Mouse (Mus musculus) midbrain, postnatal 0 days (tissue): Measurements from ENCODE around the gene Ppara. TPM values are rescaled to one million over a fixed set of nuclear protein-coding genes. Genes with fewer than 3 reads are reported as not detected.

Experiments used
- ATAC-seq: fragments of 200-750 bp; cut with Nextera tagmentation; 2 replicates; pipeline ENCODE4 v1.8.0; 2017; ENCODE audit warnings: moderate number of reproducible peaks, mild to moderate bottlenecking, moderate TSS enrichment, moderate library complexity; ENCODE audit not compliant: low FRiP score
- DNase-seq: peaks from one replicate; pipeline ENCODE4 v3.0.0-alpha.2; 2015; ENCODE audit warnings: low spot score
- H3K27ac ChIP-seq: fragments of 300-500 bp; sonication (generic); 2 replicates; pipeline ENCODE4 v1.5.1; 2014; ENCODE audit warnings: low read depth, mild to moderate bottlenecking, low read length, mixed read lengths
- H3K27me3 ChIP-seq: fragments of 300-500 bp; sonication (generic); 2 replicates; pipeline ENCODE4 v1.6.1; 2014; ENCODE audit warnings: low read length, control low read depth, mixed read lengths; ENCODE audit not compliant: insufficient read depth
- H3K36me3 ChIP-seq: fragments of 300-500 bp; sonication (generic); 2 replicates; pipeline ENCODE4 v1.6.1; 2014; ENCODE audit warnings: low read length, control low read depth, mixed read lengths; ENCODE audit not compliant: insufficient read depth
- H3K4me1 ChIP-seq: fragments of 300-500 bp; sonication (generic); 2 replicates; pipeline ENCODE4 v1.6.1; 2014; ENCODE audit warnings: mild to moderate bottlenecking, control low read depth, antibody characterized with exemption, low read length, mixed read lengths; ENCODE audit not compliant: insufficient read depth
- H3K4me2 ChIP-seq: fragments of 300-500 bp; sonication (generic); 2 replicates; pipeline ENCODE4 v1.6.1; 2014; ENCODE audit warnings: low read depth, mild to moderate bottlenecking, low read length, mixed read lengths; ENCODE audit not compliant: poor library complexity, severe bottlenecking
- H3K4me3 ChIP-seq: fragments of 300-500 bp; sonication (generic); 2 replicates; pipeline ENCODE4 v1.5.1; 2014; ENCODE audit warnings: low read depth, mild to moderate bottlenecking, low read length, moderate library complexity
- H3K9ac ChIP-seq: fragments of 300-500 bp; sonication (generic); replicated peaks from 2 replicates; pipeline ENCODE4 v1.6.1; 2014; ENCODE audit warnings: mild to moderate bottlenecking, low read length, moderate library complexity, mixed read lengths; ENCODE audit not compliant: poor library complexity, severe bottlenecking
- H3K9me3 ChIP-seq: fragments of 300-500 bp; sonication (generic); 2 replicates; pipeline ENCODE4 v1.6.1; 2016; ENCODE audit warnings: low read length, control low read depth
- CTCF ChIP-seq: IDR thresholded peaks from 2 replicates; pipeline ENCODE4 v1.5.1; 2016; ENCODE audit warnings: antibody characterized with exemption, mild to moderate bottlenecking
- WGBS: fragments of 180-500 bp; shearing (Covaris S2); extraction: QIAGEN DNeasy Blood & Tissue Kit; methylation state at CpG from one replicate; pipeline ENCODE4 v1.1.7; 2014; 5-methylcytosine and 5-hydroxymethylcytosine counted together
- polyA plus RNA-seq: library from polyadenylated mRNA; unstranded; fragments of >200 nt; fragmentation: Nextera tagmentation; extraction: Ambion mirVana; gene quantifications from 2 replicates; pipeline ENCODE4 v1.2.1, GENCODE M21; 2015
- total RNA-seq: library from RNA; depleted of rRNA; stranded (reverse); fragments of >200 nt; gene quantifications from 2 replicates; pipeline ENCODE4 v1.2.3, GENCODE M21; 2014

The Ppara gene
- total and polyA plus RNA-seq, 2 experiments from 2014 or later, result 0.86 to 1.6 TPM

- no peak overlapping the region for H3K27ac ChIP-seq
Measured at GRCm38 (mm10) chr15:85690058-85690457, 44.7 kb upstream of the Ppara start.

GRCm38 (mm10) chr15:85690875-85691274, 43.9 kb upstream of the Ppara start:
- H3K27me3 ChIP-seq, result no peaks in the 10 kb centered on the region
- H3K4me2 ChIP-seq, result no peak overlapping the region
- H3K9ac ChIP-seq, result no peak overlapping the region
- H3K9me3 ChIP-seq, result no peaks in the 10 kb centered on the region
- no peak for TF ChIP-seq CTCF
- ATAC-seq, result no peak
- no peak overlapping the region for H3K4me3 ChIP-seq
- H3K27ac ChIP-seq, result no peak overlapping the region
- WGBS, result 85% methylated on average over 5 of the region's 5 CpGs
- DNase-seq, result no peak
- peaks cover 49% of the 10 kb centered on the region for H3K36me3 ChIP-seq
- no peaks in the 10 kb centered on the region; the same call in 1 of the 2 replicates for H3K4me1 ChIP-seq

More at GRCm38 (mm10) chr15:85690058-85690457, 44.7 kb upstream of the Ppara start:
- Histone ChIP-seq H3K36me3 (peaks cover 46% of the 10 kb centered on the region), H3K4me2 (no peak overlapping the region), H3K9me3 (no peaks in the 10 kb centered on the region), H3K4me1 (no peaks in the 10 kb centered on the region; the same call in 1 of the 2 replicates), H3K9ac (no peak overlapping the region), H3K27me3 (no peaks in the 10 kb centered on the region), H3K4me3 (no peak overlapping the region)
- 83% methylated on average over 6 of the region's 6 CpGs for WGBS
- no peak for ATAC-seq
- no peak for DNase-seq
- no peak for TF ChIP-seq CTCF

- H3K27ac ChIP-seq, result no peak overlapping the region
- no peaks in the 10 kb centered on the region for H3K9me3 ChIP-seq
- H3K9ac ChIP-seq, result no peak overlapping the region
- TF ChIP-seq CTCF, result no peak
- ATAC-seq (no peak), DNase-seq (no peak)
- 90% methylated on average over 3 of the region's 3 CpGs for WGBS
- no peak overlapping the region for H3K4me3 ChIP-seq
- peaks cover 60% of the 10 kb centered on the region for H3K36me3 ChIP-seq
- H3K4me2 ChIP-seq, result no peak overlapping the region
- no peaks in the 10 kb centered on the region for H3K4me1 ChIP-seq
- no peaks in the 10 kb centered on the region for H3K27me3 ChIP-seq
Measured at GRCm38 (mm10) chr15:85693115-85693514, 41.7 kb upstream of the Ppara start.

- no peaks in the 10 kb centered on the region for H3K4me1 ChIP-seq
- DNase-seq, result no peak
- ATAC-seq, result no peak
- H3K4me3 ChIP-seq, result no peak overlapping the region
- no peaks in the 10 kb centered on the region for H3K9me3 ChIP-seq
- no peak overlapping the region for H3K4me2 ChIP-seq
- H3K27me3 ChIP-seq, result no peaks in the 10 kb centered on the region
- H3K27ac ChIP-seq, result no peak overlapping the region
- no peak overlapping the region for H3K9ac ChIP-seq
- H3K36me3 ChIP-seq, result peaks cover 64% of the 10 kb centered on the region
- 83% methylated on average over 2 of the region's 2 CpGs for WGBS
- TF ChIP-seq CTCF, result no peak
Measured at GRCm38 (mm10) chr15:85693819-85694218, 41.0 kb upstream of the Ppara start.

- H3K27me3 ChIP-seq, result no peaks in the 10 kb centered on the region
- H3K9me3 ChIP-seq, result no peaks in the 10 kb centered on the region
- DNase-seq (no peak), ATAC-seq (no peak)
- H3K4me3 ChIP-seq, result no peak overlapping the region
- H3K36me3 ChIP-seq, result peaks cover 70% of the 10 kb centered on the region
- H3K4me1 ChIP-seq, result no peaks in the 10 kb centered on the region
- no peak overlapping the region for H3K27ac ChIP-seq
- WGBS, result 86% methylated on average over 1 of the region's 1 CpGs
- H3K9ac ChIP-seq, result no peak overlapping the region
- TF ChIP-seq CTCF, result no peak
- H3K4me2 ChIP-seq, result no peak overlapping the region
Measured at GRCm38 (mm10) chr15:85694379-85694778, 40.4 kb upstream of the Ppara start.

GRCm38 (mm10) chr15:85695304-85695703, 39.5 kb upstream of the Ppara start:
- no peak overlapping the region for H3K4me2 ChIP-seq
- H3K36me3 ChIP-seq, result peaks cover 73% of the 10 kb centered on the region
- H3K27me3 ChIP-seq, result no peaks in the 10 kb centered on the region
- no peaks in the 10 kb centered on the region for H3K4me1 ChIP-seq
- H3K9ac ChIP-seq, result no peak overlapping the region
- DNase-seq (no peak), ATAC-seq (no peak)
- no peak overlapping the region for H3K27ac ChIP-seq
- H3K4me3 ChIP-seq, result no peak overlapping the region
- 91% methylated on average over 4 of the region's 4 CpGs for WGBS
- no peaks in the 10 kb centered on the region for H3K9me3 ChIP-seq
- no peak for TF ChIP-seq CTCF
